ENCODE assay signal across 11 mouse cellular contexts in the genomic region with DNA sequence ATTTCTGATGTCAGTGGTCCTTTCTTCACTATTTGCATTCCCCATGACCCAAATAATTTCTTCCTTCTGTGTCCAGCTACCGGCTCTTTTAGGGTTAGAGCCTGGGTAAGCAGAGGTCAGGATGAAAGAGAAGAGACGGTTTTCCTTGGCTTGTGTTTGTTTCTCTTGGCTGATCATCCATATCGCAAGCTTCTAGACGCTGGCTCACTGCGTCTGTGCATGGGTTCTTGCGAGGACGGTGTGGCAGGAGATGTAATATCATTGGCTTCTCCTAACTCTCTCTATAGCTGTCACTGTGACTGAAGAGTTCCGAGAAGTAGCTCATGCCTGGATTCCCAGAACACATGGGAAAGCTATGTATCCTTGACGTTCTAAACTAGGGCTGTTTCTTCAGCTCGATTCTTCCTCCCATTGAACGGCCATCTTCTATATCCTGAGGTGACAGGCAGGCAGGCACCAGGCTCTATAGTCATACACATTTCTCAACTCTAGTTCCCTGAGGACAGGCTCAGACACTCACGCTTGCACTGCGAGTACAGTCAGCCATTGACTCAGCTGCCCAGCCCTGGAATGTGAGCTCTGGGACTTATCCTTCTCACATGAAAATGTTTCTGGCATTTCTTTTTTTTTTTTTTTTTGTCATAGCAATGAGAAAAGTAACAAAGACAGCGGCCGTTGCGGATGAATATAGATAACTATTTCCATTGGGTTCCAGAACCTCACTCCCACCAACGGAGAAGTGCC.
DNase-seq lines count a peak whose midpoint lies in the region; ATAC-seq and TF ChIP-seq lines count a peak whose summit lies in the region.
"Had no signal": no experiment of that assay in that cellular context is flagged by ENCODE, and none has a peak within 500 bp of the region (broad histone marks: within the 10 kb centered on the region; RNA-seq: fewer than 3 reads in every experiment).

No protein-coding gene starts in this region.

- no peaks in the 10 kb centered on the region for H3K9me3 ChIP-seq in hindbrain, postnatal 0 days (ENCODE audit: low read length)
- H3K9me3 ChIP-seq: hindbrain, embryonic 12.5 days; liver, embryonic 12.5 days had no signal

- no peaks in the 10 kb centered on the region for H3K27me3 ChIP-seq in cerebellum, adult 2 months (ENCODE audit: control insufficient read depth, insufficient read depth, low read length)
- H3K27me3 ChIP-seq in hindbrain, postnatal 0 days (ENCODE audit: insufficient read depth, low read length): no peaks in the 10 kb centered on the region
- H3K27me3 ChIP-seq: hindbrain, embryonic 12.5 days; liver, embryonic 12.5 days had no signal

- H3K27ac ChIP-seq in left cerebral cortex, adult 2 months: peak overlapping the region; percentile 47; the same call in 1 of the 2 replicates
- no peak overlapping the region for H3K27ac ChIP-seq in cerebellum, adult 2 months (ENCODE audit: insufficient read depth, low read length)
- no peak overlapping the region for H3K27ac ChIP-seq in hindbrain, postnatal 0 days
- H3K27ac ChIP-seq: hindbrain, embryonic 12.5 days; liver, embryonic 12.5 days had no signal

- no peak for TF ChIP-seq CTCF in left cerebral cortex, adult 2 months (IDR thresholded peaks at IDR 0.05)
- TF ChIP-seq CTCF in cerebellum, adult 2 months (IDR thresholded peaks at IDR 0.05; ENCODE audit: borderline replicate concordance, insufficient read depth, low read depth, low read length): no peak
- no peak for TF ChIP-seq CTCF in hindbrain, postnatal 0 days (IDR thresholded peaks at IDR 0.05; ENCODE audit: low read depth)

- no peak for ATAC-seq in hindbrain, postnatal 0 days
- ATAC-seq: liver, embryonic 12.5 days had no signal

- no peaks in the 10 kb centered on the region for H3K36me3 ChIP-seq in hindbrain, postnatal 0 days (ENCODE audit: insufficient read depth, low read length)
- H3K36me3 ChIP-seq: hindbrain, embryonic 12.5 days; liver, embryonic 12.5 days had no signal

- no peak overlapping the region for H3K9ac ChIP-seq in hindbrain, postnatal 0 days (replicated peaks; ENCODE audit: low read length)
- H3K9ac ChIP-seq: hindbrain, embryonic 12.5 days; liver, embryonic 12.5 days had no signal

- intact Hi-C loops in left cerebral cortex, adult 2 months (cut with DNase I): no loop called here
- intact Hi-C loops in left cerebral cortex, postnatal 25 days (cut with DNase I): no loop called here
- intact Hi-C loops in heart, postnatal 10 days (cut with DNase I): no loop called here

- no peak overlapping the region for H3K4me2 ChIP-seq in hindbrain, postnatal 0 days (ENCODE audit: low read depth, low read length)
- H3K4me2 ChIP-seq: hindbrain, embryonic 12.5 days; liver, embryonic 12.5 days had no signal

- no peak overlapping the region for H3K4me3 ChIP-seq in left cerebral cortex, adult 2 months
- H3K4me3 ChIP-seq in cerebellum, adult 2 months (replicated peaks; ENCODE audit: insufficient read depth, low read depth, low read length): no peak overlapping the region
- H3K4me3 ChIP-seq in hindbrain, postnatal 0 days (ENCODE audit: low read length): no peak overlapping the region
- H3K4me3 ChIP-seq: hindbrain, embryonic 12.5 days; liver, embryonic 12.5 days had no signal

- WGBS in cerebellum, adult 2 months: 67% methylated on average over 17 of the region's 17 CpGs
- WGBS in hindbrain, postnatal 0 days: 71% methylated on average over 17 of the region's 17 CpGs

- no peaks in the 10 kb centered on the region for H3K4me1 ChIP-seq in cerebellum, adult 2 months (ENCODE audit: control insufficient read depth, insufficient read depth, low read length)
- H3K4me1 ChIP-seq in hindbrain, postnatal 0 days (ENCODE audit: insufficient read depth, low read length): no peaks in the 10 kb centered on the region
- H3K4me1 ChIP-seq: hindbrain, embryonic 12.5 days; liver, embryonic 12.5 days had no signal

- DNase-seq in left cerebral cortex, adult 2 months (ENCODE audit: extremely low spot score in 1 of 2, low spot score in 2 of 2): no peak
- DNase-seq in left cerebral cortex, postnatal 25 days (ENCODE audit: low spot score in 2 of 2): no peak
- DNase-seq in fibroblast of lung, adult 2 months (ENCODE audit: low read depth): peak; percentile 83
- DNase-seq in heart, postnatal 10 days: peak; percentile 12 to 16
- DNase-seq in kidney, postnatal 36 days: peak; percentile 51 to 66
- DNase-seq in cerebellum, adult 2 months: no peak
- DNase-seq in hindbrain, postnatal 0 days (ENCODE audit: low spot score): no peak
- DNase-seq in left cerebral cortex, adult 18-20 months (ENCODE audit: low spot score in 2 of 2): no peak
- DNase-seq: cerebellum, postnatal 14 days had no signal

- TF ChIP-seq POLR2A in cerebellum, adult 2 months (IDR thresholded peaks at IDR 0.05; ENCODE audit: borderline replicate concordance, insufficient read depth, low read length): no peak

Comparison
In these comparisons a context has a peak if more than half of its experiments do, and no peak if none do; other contexts are left out.
1. DNase-seq: peak in fibroblast of lung, adult 2 months (single experiment), heart, postnatal 10 days (2 of 2) and kidney, postnatal 36 days (2 of 2); none in left cerebral cortex, adult 2 months (0 of 2), left cerebral cortex, postnatal 25 days (0 of 2), cerebellum, adult 2 months (0 of 2), hindbrain, postnatal 0 days (single experiment) and left cerebral cortex, adult 18-20 months (0 of 2).